Mouse (Mus musculus) embryonic facial prominence, embryonic 15.5 days (tissue): ENCODE measurements around the gene Haus4. TPM values are rescaled to one million over a fixed set of nuclear protein-coding genes. Genes with fewer than 3 reads are reported as not detected.

Source experiments
- ATAC-seq: fragments of 200-750 bp; cut with Nextera tagmentation; 2 replicates; pipeline ENCODE4 v1.8.0; 2017; ENCODE audit warnings: low read depth, moderate TSS enrichment; ENCODE audit not compliant: insufficient number of reproducible peaks, low FRiP score, low TSS enrichment
- H3K27ac ChIP-seq: fragments of 300-500 bp; sonication (generic); replicated peaks from 2 replicates; pipeline ENCODE4 v1.5.1; 2015; ENCODE audit warnings: mild to moderate bottlenecking, inconsistent platforms
- H3K27me3 ChIP-seq: fragments of 300-500 bp; sonication (generic); 2 replicates; pipeline ENCODE4 v1.6.1; 2015; ENCODE audit warnings: inconsistent platforms
- H3K36me3 ChIP-seq: fragments of 300-500 bp; sonication (generic); 2 replicates; pipeline ENCODE4 v1.6.1; 2015; ENCODE audit warnings: mild to moderate bottlenecking, inconsistent platforms
- H3K4me1 ChIP-seq: fragments of 300-500 bp; sonication (generic); 2 replicates; pipeline ENCODE4 v1.6.1; 2015; ENCODE audit warnings: inconsistent platforms
- H3K4me2 ChIP-seq: fragments of 300-500 bp; sonication (generic); replicated peaks from 2 replicates; pipeline ENCODE4 v1.6.1; 2015; ENCODE audit warnings: mild to moderate bottlenecking, inconsistent platforms
- H3K4me3 ChIP-seq: fragments of 300-500 bp; sonication (generic); replicated peaks from 2 replicates; pipeline ENCODE4 v1.5.1; 2015; ENCODE audit warnings: mild to moderate bottlenecking, inconsistent platforms
- H3K9ac ChIP-seq: fragments of 300-500 bp; sonication (generic); 2 replicates; pipeline ENCODE4 v1.6.1; 2015; ENCODE audit warnings: inconsistent platforms
- H3K9me3 ChIP-seq: fragments of 300-500 bp; sonication (generic); replicated peaks from 2 replicates; pipeline ENCODE4 v1.6.1; 2016; ENCODE audit warnings: inconsistent platforms
- WGBS: fragments of 180-500 bp; shearing (Covaris S2); methylation state at CpG from one replicate; pipeline ENCODE4 v1.1.7; 2015; 5-methylcytosine and 5-hydroxymethylcytosine counted together
- polyA plus RNA-seq: library from polyadenylated mRNA; unstranded; fragments of >200 nt; fragmentation: Nextera tagmentation; extraction: Ambion mirVana; gene quantifications from 2 replicates; pipeline ENCODE4 v1.2.1, GENCODE M21; 2015

The Haus4 gene
- polyA plus RNA-seq, 1 experiment from 2014 or later = 49.8 TPM

DNA sequence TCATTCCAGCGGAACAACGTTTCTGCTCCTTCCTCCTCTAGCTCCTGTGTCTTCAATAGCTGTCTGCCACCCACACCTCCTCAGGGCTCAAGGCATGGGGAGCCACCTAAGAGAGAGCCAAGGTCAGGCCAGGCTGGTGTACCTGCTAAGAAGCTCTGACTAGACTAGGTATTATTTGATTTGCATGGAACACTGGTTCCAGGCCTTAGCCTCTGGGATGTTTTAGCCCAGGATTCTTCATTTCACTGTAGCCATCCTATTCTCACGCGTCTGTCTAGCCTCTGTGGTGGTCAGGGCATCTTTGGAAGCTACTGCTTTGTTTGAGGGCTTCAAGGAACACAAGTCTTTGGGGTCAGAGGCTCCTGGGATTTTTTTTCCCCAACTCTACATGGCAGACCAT, 17.7 kb upstream of the Haus4 start:
- WGBS = 53% methylated on average over 4 of the region's 4 CpGs
- no peak overlapping the region for H3K9ac ChIP-seq
- 0 out of 2 replicates have a peak overlapping the region, but pooled peaks have one; percentile 88 for H3K4me3 ChIP-seq

GRCm38 (mm10) chr14:54569451-54570392, 15.3 kb upstream of the Haus4 start:
- WGBS = 50% methylated on average over 17 of the region's 17 CpGs
- ATAC-seq = no peak
- Histone ChIP-seq H3K27ac (0 out of 2 replicates have a peak overlapping the region, but pooled peaks have one; percentile 39), H3K27me3 (no peaks in the 10 kb centered on the region), H3K4me3 (no peak overlapping the region), H3K9ac (no peak overlapping the region), H3K4me2 (no peak overlapping the region), H3K4me1 (peaks cover 38% of the 10 kb centered on the region), H3K9me3 (no peaks in the 10 kb centered on the region), H3K36me3 (peaks cover 53% of the 10 kb centered on the region)

More for the DNA sequence above, 17.7 kb upstream of the Haus4 start:
- Histone ChIP-seq H3K27me3 (no peaks in the 10 kb centered on the region), H3K27ac (0 out of 2 replicates have a peak overlapping the region, but pooled peaks have one; percentile 94), H3K4me2 (peak overlapping the region; percentile 80), H3K9me3 (no peaks in the 10 kb centered on the region), H3K36me3 (peaks cover 45% of the 10 kb centered on the region), H3K4me1 (peaks cover 49% of the 10 kb centered on the region)
- no peak for ATAC-seq

GRCm38 (mm10) chr14:54568694-54569414, 14.4 kb upstream of the Haus4 start:
- Histone ChIP-seq H3K4me1 (peaks cover 30% of the 10 kb centered on the region), H3K4me3 (no peak overlapping the region), H3K4me2 (no peak overlapping the region), H3K27me3 (no peaks in the 10 kb centered on the region), H3K9ac (no peak overlapping the region), H3K9me3 (no peaks in the 10 kb centered on the region), H3K36me3 (peaks cover 53% of the 10 kb centered on the region), H3K27ac (no peak overlapping the region)
- WGBS = 71% methylated on average over 15 of the region's 15 CpGs
- ATAC-seq = no peak

GRCm38 (mm10) chr14:54560527-54561242, 6.3 kb upstream of the Haus4 start:
- no peak overlapping the region for H3K9ac ChIP-seq
- no peaks in the 10 kb centered on the region for H3K4me1 ChIP-seq
- H3K36me3 ChIP-seq = no peaks in the 10 kb centered on the region
- no peak overlapping the region for H3K4me2 ChIP-seq
- no peaks in the 10 kb centered on the region for H3K9me3 ChIP-seq
- ATAC-seq = no peak
- no peak overlapping the region for H3K27ac ChIP-seq
- no peak overlapping the region for H3K4me3 ChIP-seq
- no peaks in the 10 kb centered on the region for H3K27me3 ChIP-seq
- 79% methylated on average over 14 of the region's 14 CpGs for WGBS

DNA sequence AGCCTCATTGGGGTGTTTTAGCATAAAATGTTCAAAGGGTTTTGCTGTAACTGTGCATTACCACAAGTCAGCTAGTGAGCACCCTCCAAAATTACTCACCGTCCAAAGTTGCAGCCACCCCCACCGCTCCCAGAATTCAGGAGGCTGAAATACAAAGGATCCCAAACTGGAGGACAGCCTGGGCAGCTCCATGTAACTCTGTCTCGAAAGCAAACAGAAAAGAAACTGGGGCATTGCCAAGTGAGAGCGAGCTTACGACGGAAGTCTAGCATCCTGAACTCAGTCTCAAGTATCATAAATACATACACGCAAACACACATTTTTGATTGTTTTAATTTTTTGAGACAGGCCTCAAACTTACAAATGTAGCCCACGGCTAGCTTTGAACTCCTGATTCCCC, 2.9 kb upstream of the Haus4 start:
- no peaks in the 10 kb centered on the region for H3K36me3 ChIP-seq
- WGBS = 70% methylated on average over 8 of the region's 8 CpGs
- H3K4me2 ChIP-seq = no peak overlapping the region
- H3K9me3 ChIP-seq = no peaks in the 10 kb centered on the region
- no peak overlapping the region for H3K27ac ChIP-seq
- H3K4me1 ChIP-seq = peaks cover 12% of the 10 kb centered on the region
- H3K9ac ChIP-seq = no peak overlapping the region
- ATAC-seq = no peak
- H3K27me3 ChIP-seq = no peaks in the 10 kb centered on the region
- no peak overlapping the region for H3K4me3 ChIP-seq

DNA sequence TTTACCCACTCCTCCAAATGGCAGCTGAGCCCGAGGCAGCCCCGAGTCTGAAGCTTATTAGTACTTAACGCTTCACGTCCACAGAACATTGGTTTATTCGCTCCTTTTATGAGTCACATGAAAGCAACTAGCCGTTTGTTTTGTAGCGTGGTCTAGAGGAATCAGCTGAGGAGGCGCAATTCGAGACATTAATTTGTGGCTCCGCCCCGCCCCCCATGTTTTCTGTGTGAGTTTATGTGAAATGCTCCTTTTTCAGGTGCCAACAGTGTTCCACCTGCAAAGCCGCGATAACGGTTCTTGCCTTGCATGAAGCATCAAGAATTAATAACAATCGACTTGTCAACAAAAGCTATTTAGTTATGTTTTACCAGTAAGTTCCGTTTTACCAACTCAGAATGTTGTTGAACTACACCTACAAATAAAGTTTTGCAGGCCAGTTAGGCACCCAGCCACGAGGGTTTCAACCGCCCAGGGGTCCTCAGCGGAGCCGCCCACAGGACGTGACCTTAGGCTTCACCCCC, 902 bp downstream of the Haus4 start:
- Histone ChIP-seq H3K4me1 (peaks cover 12% of the 10 kb centered on the region), H3K4me3 (peak overlapping the region; percentile 66), H3K27ac (peak overlapping the region; percentile 91), H3K9me3 (no peaks in the 10 kb centered on the region), H3K4me2 (peak overlapping the region; percentile 93), H3K27me3 (no peaks in the 10 kb centered on the region), H3K9ac (peak overlapping the region; percentile 77), H3K36me3 (peaks cover 20% of the 10 kb centered on the region)
- no peak for ATAC-seq
- 2% methylated on average over 21 of the region's 21 CpGs for WGBS

DNA sequence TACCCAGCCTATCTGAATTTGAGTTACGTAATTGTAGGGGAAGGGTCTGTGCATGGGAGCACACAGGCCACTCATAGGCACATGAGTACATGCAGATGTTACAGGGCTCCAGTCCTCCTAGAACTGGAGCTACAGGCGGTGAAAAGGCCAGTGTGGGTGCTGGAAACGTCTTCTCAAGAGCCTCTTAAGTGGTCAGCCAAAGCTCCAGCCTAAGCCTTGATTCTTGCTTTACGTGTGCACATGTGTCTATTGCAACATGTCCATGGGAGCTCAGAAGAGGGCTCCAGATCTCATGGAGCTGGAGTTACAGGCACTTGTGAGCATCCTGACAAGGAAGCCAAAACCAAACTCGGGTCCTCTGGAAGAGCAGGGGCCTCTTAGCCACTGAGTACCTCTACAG, 9.7 kb downstream of the Haus4 start:
- Histone ChIP-seq H3K4me1 (no peaks in the 10 kb centered on the region), H3K9ac (no peak overlapping the region), H3K9me3 (no peaks in the 10 kb centered on the region), H3K27me3 (no peaks in the 10 kb centered on the region), H3K27ac (no peak overlapping the region), H3K4me2 (no peak overlapping the region), H3K36me3 (peaks cover 69% of the 10 kb centered on the region), H3K4me3 (no peak overlapping the region)
- 92% methylated on average over 5 of the region's 5 CpGs for WGBS
- ATAC-seq = no peak

- ATAC-seq = no peak
- 74% methylated on average over 11 of the region's 11 CpGs for WGBS
- no peaks in the 10 kb centered on the region for H3K27me3 ChIP-seq
- peaks cover 36% of the 10 kb centered on the region for H3K36me3 ChIP-seq
- no peak overlapping the region for H3K9ac ChIP-seq
- H3K27ac ChIP-seq = no peak overlapping the region
- no peak overlapping the region for H3K4me2 ChIP-seq
- no peak overlapping the region for H3K4me3 ChIP-seq
- no peaks in the 10 kb centered on the region for H3K4me1 ChIP-seq
- no peaks in the 10 kb centered on the region for H3K9me3 ChIP-seq
These were observed 13.6 kb downstream of the Haus4 start for GRCm38 (mm10) chr14:54540771-54541170.

DNA sequence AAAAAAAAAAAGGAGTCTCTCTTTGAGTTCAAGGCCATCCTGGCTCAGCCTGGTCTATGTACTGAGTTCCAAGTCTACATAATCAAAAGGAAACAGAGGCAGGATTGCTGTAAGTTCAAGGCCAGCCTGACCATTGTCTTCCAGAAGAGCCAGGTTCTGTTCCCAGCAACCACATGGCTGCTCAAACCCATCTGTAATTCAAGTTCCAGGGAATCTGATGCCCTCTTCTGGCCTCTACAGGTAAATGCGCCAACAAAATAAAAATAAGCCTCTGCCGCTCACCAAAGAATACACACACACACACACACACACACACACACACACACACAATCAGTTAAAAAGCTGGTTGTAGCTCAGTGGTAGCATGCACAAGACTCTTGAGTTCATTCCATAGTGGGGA, 15.8 kb downstream of the Haus4 start:
- no peak for ATAC-seq
- H3K27me3 ChIP-seq = no peaks in the 10 kb centered on the region
- H3K27ac ChIP-seq = no peak overlapping the region
- H3K9ac ChIP-seq = no peak overlapping the region
- no peak overlapping the region for H3K4me2 ChIP-seq
- WGBS = 87% methylated on average over 2 of the region's 2 CpGs
- no peaks in the 10 kb centered on the region for H3K9me3 ChIP-seq
- peaks cover 18% of the 10 kb centered on the region; the same call in 1 of the 2 replicates for H3K36me3 ChIP-seq
- H3K4me1 ChIP-seq = no peaks in the 10 kb centered on the region
- H3K4me3 ChIP-seq = no peak overlapping the region

- Histone ChIP-seq H3K27ac (0 out of 2 replicates have a peak overlapping the region, but pooled peaks have one; percentile 22), H3K9ac (no peak overlapping the region), H3K36me3 (no peaks in the 10 kb centered on the region), H3K4me2 (peak overlapping the region; percentile 64), H3K4me3 (no peak overlapping the region), H3K9me3 (no peaks in the 10 kb centered on the region), H3K27me3 (no peaks in the 10 kb centered on the region), H3K4me1 (peaks cover 18% of the 10 kb centered on the region)
- 11% methylated on average over 17 of the region's 17 CpGs for WGBS
- ATAC-seq = peak; percentile 70; the same call in 1 of the 2 replicates
These were observed 25.8 kb downstream of the Haus4 start for GRCm38 (mm10) chr14:54528446-54529111.
